Comparison of ENCODE assay signal across 14 mouse cellular contexts in the genomic region with DNA sequence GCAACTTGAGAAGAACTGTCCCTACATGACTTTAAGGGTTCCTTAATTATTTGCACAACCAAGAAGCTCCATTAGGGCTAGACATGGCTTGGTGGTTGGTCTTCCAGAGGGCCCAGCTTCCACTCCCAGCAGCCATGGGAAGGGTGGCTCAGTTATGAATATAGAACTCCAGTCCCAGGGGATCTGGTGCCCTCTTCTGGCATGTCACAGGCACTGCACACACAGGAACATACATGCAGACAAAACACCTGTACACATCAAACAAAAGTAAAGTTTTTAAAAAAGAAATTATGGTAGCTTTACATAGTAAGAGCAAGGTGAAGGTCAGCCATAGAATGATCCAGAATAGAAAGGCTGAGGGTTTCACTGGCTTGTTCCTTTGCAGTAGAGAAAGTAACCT. TPM values are rescaled to one million over a fixed set of nuclear protein-coding genes. Genes with fewer than 3 reads are reported as not detected.
A peak's percentile ranks its signal among the peaks of the same experiment; 100 is the strongest.
DNase-seq lines count a peak whose midpoint lies in the region; ATAC-seq and TF ChIP-seq lines count a peak whose summit lies in the region.
"Had no signal": no experiment of that assay in that cellular context is flagged by ENCODE, and none has a peak within 500 bp of the region (broad histone marks: within the 10 kb centered on the region; RNA-seq: fewer than 3 reads in every experiment).

No protein-coding gene starts in this region.

- no peak overlapping the region for H3K4me3 ChIP-seq in left cerebral cortex, adult 2 months
- H3K4me3 ChIP-seq in ES-E14 (ENCODE audit: insufficient read depth in 1 of 2, low read depth in 1 of 2, low read length in 2 of 2, poor library complexity in 1 of 2, severe bottlenecking in 1 of 2) = no peak overlapping the region
- no peak overlapping the region for H3K4me3 ChIP-seq in hindbrain, embryonic 13.5 days
- H3K4me3 ChIP-seq: forebrain, embryonic 13.5 days had no signal

- H3K36me3 ChIP-seq in ES-E14 (ENCODE audit: control insufficient read depth, insufficient read depth, low read length, poor library complexity, severe bottlenecking) = peaks cover 56% of the 10 kb centered on the region
- H3K36me3 ChIP-seq in hindbrain, embryonic 13.5 days = no peaks in the 10 kb centered on the region

- in situ Hi-C loops in ES-E14 (cut with MboI; ENCODE audit: low sequenced_read_pairs in 2 of 2, unreplicated experiment in 2 of 2) = loop anchor here in 1 of 2 experiments (10.0 kb wide), 1 partner anchor 89 kb away; no protein-coding TSS in a partner anchor

- no peak overlapping the region for H3K4me2 ChIP-seq in hindbrain, embryonic 13.5 days
- H3K4me2 ChIP-seq: forebrain, embryonic 13.5 days had no signal

- TF ChIP-seq CTCF in left cerebral cortex, adult 2 months (IDR thresholded peaks at IDR 0.05) = peak; percentile 31

- intact Hi-C loops in left cerebral cortex, adult 2 months (cut with DNase I) = loop anchor here (5.0 kb wide), 1 partner anchor 51 kb away; a partner anchor contains a TSS
- intact Hi-C loops in heart, postnatal 10 days (cut with DNase I) = no loop called here

- no peaks in the 10 kb centered on the region; a peak in 1 of 4 replicates for H3K4me1 ChIP-seq in ES-E14 (ENCODE audit: control insufficient read depth in 2 of 2, insufficient read depth in 2 of 2, low read length in 2 of 2, poor library complexity in 1 of 2)
- no peaks in the 10 kb centered on the region for H3K4me1 ChIP-seq in hindbrain, embryonic 13.5 days (replicated peaks)
- H3K4me1 ChIP-seq: forebrain, embryonic 13.5 days had no signal

- H3K9me3 ChIP-seq in ES-E14 (ENCODE audit: control insufficient read depth, insufficient read depth, low read depth, low read length) = no peaks in the 10 kb centered on the region
- no peaks in the 10 kb centered on the region for H3K9me3 ChIP-seq in hindbrain, embryonic 13.5 days

- H3K27me3 ChIP-seq in hindbrain, embryonic 13.5 days = no peaks in the 10 kb centered on the region
- H3K27me3 ChIP-seq: forebrain, embryonic 13.5 days had no signal

- peak; percentile 84 for ATAC-seq in erythroid progenitor cell, adult 5-6 weeks (replicated peaks; ENCODE audit: low FRiP score, poor library complexity, severe bottlenecking)
- ATAC-seq in hindbrain, embryonic 13.5 days (ENCODE audit: low FRiP score) = no peak
- ATAC-seq: forebrain, embryonic 13.5 days; midbrain, embryonic 16.5 days had no signal

- no peak overlapping the region for H3K9ac ChIP-seq in ES-E14 (ENCODE audit: insufficient read depth, low read depth, low read length, poor library complexity, severe bottlenecking)
- no peak overlapping the region for H3K9ac ChIP-seq in hindbrain, embryonic 13.5 days
- H3K9ac ChIP-seq: forebrain, embryonic 13.5 days had no signal

- no peak overlapping the region for H3K27ac ChIP-seq in left cerebral cortex, adult 2 months
- H3K27ac ChIP-seq in ES-E14 (ENCODE audit: insufficient read depth, low read depth, low read length, poor library complexity, severe bottlenecking) = no peak overlapping the region
- H3K27ac ChIP-seq in hindbrain, embryonic 13.5 days = no peak overlapping the region
- H3K27ac ChIP-seq: forebrain, embryonic 13.5 days had no signal

- DNase-seq in left cerebral cortex, adult 2 months (ENCODE audit: extremely low spot score in 1 of 2, low spot score in 2 of 2) = no peak
- DNase-seq in left cerebral cortex, adult 8-10 months (ENCODE audit: low spot score in 2 of 2) = no peak
- peak; percentile 17 for DNase-seq in A20 (ENCODE audit: low read depth, low spot score)
- no peak for DNase-seq in ES-E14 (ENCODE audit: low read depth, low spot score)
- no peak for DNase-seq in heart, postnatal 4 days
- DNase-seq in heart, postnatal 10 days = no peak
- DNase-seq: embryo, embryonic 11 days; heart, adult 11 months; lung, adult 18-20 months; thymus, adult 2 months had no signal

TF ChIP-seq in ES-E14, 5 proteins besides CTCF, POLR2A, EP300 and RAD21:
- TF ChIP-seq ZC3H11A (IDR thresholded peaks at IDR 0.05; ENCODE audit: borderline replicate concordance, low read depth, low read length) = peak; percentile 69; the same call in 1 of the 2 replicates
- no peak for TF ChIP-seq ZNF384 (IDR thresholded peaks at IDR 0.05; ENCODE audit: low read depth, low read length)

RNA-seq across cellular contexts. Expression of a gene that starts 17.7 kb away (rescaled TPM):
- 10 to 100 TPM; 68.5 to 68.9 TPM for total RNA-seq in left cerebral cortex, adult 2 months (2021)
- 10 to 100 TPM; 60.2 to 73.7 (median 70.6) TPM for total RNA-seq in left cerebral cortex, adult 8-10 months (2022)
- 86.4 and 102 TPM in 2 replicates for total RNA-seq in ES-E14 (2012; rRNA removed)
- total RNA-seq in erythroid progenitor cell, adult 5-6 weeks (2015; ENCODE audit: low replicate concordance) = 125 and 145 TPM in 2 replicates
- total RNA-seq in erythroid progenitor cell, adult 5-6 weeks (2017; ENCODE audit: low replicate concordance) = 108 and 197 TPM in 2 replicates
- 10 to 100 TPM; 62.0 to 67.9 TPM for total RNA-seq in heart, postnatal 4 days (2021)
- total RNA-seq in heart, postnatal 10 days (2021) = 10 to 100 TPM; 55.5 to 61.6 TPM
- 233 and 236 TPM in 2 replicates for polyA plus RNA-seq in hindbrain, embryonic 13.5 days (2015; fragmentation: Nextera tagmentation; extraction: Ambion mirVana)

RNA-seq across cellular contexts. Expression of a gene that starts 51.4 kb away (rescaled TPM):
- under 1 TPM; 0.40 to 0.41 TPM for total RNA-seq in left cerebral cortex, adult 2 months (2021)
- under 1 TPM; 0.28 to 0.93 (median 0.48) TPM for total RNA-seq in left cerebral cortex, adult 8-10 months (2022)
- 29.9 and 39.2 TPM in 2 replicates for total RNA-seq in ES-E14 (2012; rRNA removed)
- total RNA-seq in erythroid progenitor cell, adult 5-6 weeks (2015; ENCODE audit: low replicate concordance) = 62.0 and 63.3 TPM in 2 replicates
- total RNA-seq in erythroid progenitor cell, adult 5-6 weeks (2017; ENCODE audit: low replicate concordance) = 52.8 and 55.1 TPM in 2 replicates
- 1 to 10 TPM; 3.6 to 4.3 TPM for total RNA-seq in heart, postnatal 4 days (2021)
- total RNA-seq in heart, postnatal 10 days (2021) = 1 to 10 TPM; 3.7 to 4.0 TPM
- polyA plus RNA-seq in hindbrain, embryonic 13.5 days (2015; fragmentation: Nextera tagmentation; extraction: Ambion mirVana) = 1.3 and 1.5 TPM in 2 replicates
